18 mouse cellular contexts compared by ENCODE assay signal in genomic region chr7:138442096-138442495, GRCm38 (mm10). TPM values are rescaled to one million over a fixed set of nuclear protein-coding genes. Genes with fewer than 3 reads are reported as not detected.
"Had no signal": no experiment of that assay in that cellular context is flagged by ENCODE, and none has a peak within 500 bp of the region (broad histone marks: within the 10 kb centered on the region; RNA-seq: fewer than 3 reads in every experiment).

No protein-coding gene starts in this region.

- DNase-seq: cerebellum, adult 8-10 months; cerebellum, adult 9-10 months; cerebellum, adult 9-11 months; embryo, embryonic 11 days; forebrain, postnatal 0 days; gastrocnemius, adult 2 months; gastrocnemius, postnatal 10 days; gastrocnemius, postnatal 14 days; gastrocnemius, postnatal 25 days; gastrocnemius, postnatal 36 days; heart, adult 11 months; heart, adult 18-20 months; heart, adult 2 months had no signal

RNA-seq across cellular contexts. Expression of gene Tcerg1l, which starts 44.6 kb away (rescaled TPM):
- total RNA-seq: common myeloid progenitor, adult 5-6 weeks; gastrocnemius, adult 18-20 months; gastrocnemius, adult 2 months; gastrocnemius, adult 8-10 months; gastrocnemius, postnatal 14 days; gastrocnemius, postnatal 25 days; gastrocnemius, postnatal 36 days; granulocyte monocyte progenitor cell, adult 5-6 weeks; heart, adult 18-20 months; heart, adult 2 months; heart, adult 8-10 months had no signal
